Mouse (Mus musculus) heart, embryonic 14.5 days (tissue): ENCODE results near the gene Selenos. TPM values are rescaled to one million over a fixed set of nuclear protein-coding genes. Genes with fewer than 3 reads are reported as not detected.

Experiments
- ATAC-seq: fragments of 200-750 bp; cut with Nextera tagmentation; 2 replicates; pipeline ENCODE4 v1.8.0; 2017; ENCODE audit warnings: low read depth, moderate TSS enrichment; ENCODE audit not compliant: insufficient number of reproducible peaks, insufficient read depth, low FRiP score
- H3K27ac ChIP-seq, 2 experiments: fragments of 200-500 bp in 1 of 2; fragments of 300-500 bp in 1 of 2; sonication (generic) in 1 of 2; replicated peaks in 1 of 2; 2 replicates each; pipeline ENCODE4 v1.5.1; 2012 to 2014; ENCODE audit warnings: low read depth in 2 of 2, low read length in 2 of 2, control low read depth in 1 of 2, mild to moderate bottlenecking in 1 of 2, mixed read lengths in 1 of 2; ENCODE audit not compliant: control insufficient read depth in 1 of 2, insufficient read depth in 1 of 2
- H3K27me3 ChIP-seq: fragments of 300-500 bp; sonication (generic); 2 replicates; pipeline ENCODE4 v1.6.1; 2014; ENCODE audit warnings: mild to moderate bottlenecking, low read length, control low read depth; ENCODE audit not compliant: control insufficient read depth, insufficient read depth
- H3K36me3 ChIP-seq: fragments of 300-500 bp; sonication (generic); 2 replicates; pipeline ENCODE4 v1.6.1; 2014; ENCODE audit warnings: mild to moderate bottlenecking, control low read depth, low read length, mixed read lengths; ENCODE audit not compliant: control insufficient read depth, insufficient read depth
- H3K4me1 ChIP-seq, 2 experiments: fragments of 200-500 bp in 1 of 2; fragments of 300-500 bp in 1 of 2; sonication (generic) in 1 of 2; 2 replicates each; pipeline ENCODE4 v1.6.1; 2012 to 2014; ENCODE audit warnings: low read length in 2 of 2, control low read depth in 1 of 2, mixed read lengths in 1 of 2; ENCODE audit not compliant: control insufficient read depth in 2 of 2, insufficient read depth in 2 of 2
- H3K4me2 ChIP-seq: fragments of 300-500 bp; sonication (generic); 2 replicates; pipeline ENCODE4 v1.6.1; 2014; ENCODE audit warnings: mild to moderate bottlenecking, low read length
- H3K4me3 ChIP-seq, 2 experiments: fragments of 200-500 bp in 1 of 2; fragments of 300-500 bp in 1 of 2; sonication (generic) in 1 of 2; 2 replicates each; pipeline ENCODE4 v1.5.1; 2012 to 2014; ENCODE audit warnings: low read length in 2 of 2, mild to moderate bottlenecking in 2 of 2, control low read depth in 1 of 2, low read depth in 1 of 2, moderate library complexity in 1 of 2; ENCODE audit not compliant: control insufficient read depth in 1 of 2, insufficient read depth in 1 of 2
- H3K9ac ChIP-seq: fragments of 300-500 bp; sonication (generic); 2 replicates; pipeline ENCODE4 v1.6.1; 2014; ENCODE audit warnings: mild to moderate bottlenecking, low read length
- H3K9me3 ChIP-seq: fragments of 300-500 bp; sonication (generic); 2 replicates; pipeline ENCODE4 v1.6.1; 2016; ENCODE audit warnings: low read length, control low read depth; ENCODE audit not compliant: control insufficient read depth
- WGBS: fragments of 180-500 bp; shearing (Covaris S2); extraction: QIAGEN DNeasy Blood & Tissue Kit; methylation state at CpG from one replicate; pipeline ENCODE4 v1.1.7; 2014; 5-methylcytosine and 5-hydroxymethylcytosine counted together
- polyA plus RNA-seq: library from polyadenylated mRNA; unstranded; fragments of >200 nt; fragmentation: Nextera tagmentation; extraction: Ambion mirVana; gene quantifications from 2 replicates; pipeline ENCODE4 v1.2.1, GENCODE M21; 2014

Selenos gene
- polyA plus RNA-seq, 1 experiment from 2014 or later, result 66.7 TPM

DNA sequence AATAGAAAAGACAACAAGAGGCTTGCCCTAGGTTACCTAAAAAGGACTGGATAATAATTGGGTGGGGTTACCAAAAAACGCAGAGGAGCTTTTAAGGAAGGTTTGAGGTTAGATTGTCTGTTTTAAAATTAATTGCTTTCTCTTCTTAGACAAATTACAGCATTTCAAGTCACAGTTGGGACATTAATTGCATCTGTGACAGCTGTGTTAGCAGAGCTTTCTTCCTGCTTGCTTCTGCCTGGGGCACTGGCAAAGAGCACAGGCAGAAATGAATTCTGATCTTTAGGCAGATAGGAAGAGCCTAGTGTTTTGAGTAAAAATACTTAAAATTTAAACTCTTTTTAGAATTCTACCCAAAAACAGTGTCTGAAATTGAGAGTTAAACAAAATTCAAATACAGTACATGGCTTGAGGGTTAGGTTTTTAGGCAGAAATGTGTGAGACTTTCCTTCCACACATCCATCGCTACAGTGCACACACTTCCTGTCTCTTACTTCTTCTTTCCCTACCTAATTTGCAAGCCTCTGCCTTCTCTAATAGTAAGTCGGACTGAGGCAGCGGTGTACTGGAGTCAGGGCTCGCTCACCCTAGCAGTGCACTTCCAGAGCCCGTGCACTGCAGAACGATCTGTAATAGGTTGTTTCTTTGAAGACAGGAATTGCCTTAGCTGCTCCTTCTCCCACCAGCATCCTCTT, 41.4 kb downstream of the Selenos start:
- H3K4me3 ChIP-seq, result no peak overlapping the region
- no peak overlapping the region for H3K4me2 ChIP-seq
- H3K36me3 ChIP-seq, result peaks cover 11% of the 10 kb centered on the region
- peaks cover 15 to 33% of the 10 kb centered on the region in 2 experiments for H3K4me1 ChIP-seq
- no peaks in the 10 kb centered on the region for H3K27me3 ChIP-seq
- H3K9ac ChIP-seq, result no peak overlapping the region
- 84% methylated on average over 7 of the region's 7 CpGs for WGBS
- ATAC-seq, result no peak
- no peak overlapping the region for H3K27ac ChIP-seq
- H3K9me3 ChIP-seq, result no peaks in the 10 kb centered on the region

GRCm38 (mm10) chr7:66124551-66124968, 45.1 kb downstream of the Selenos start:
- no peak overlapping the region for H3K27ac ChIP-seq
- peaks cover 8 to 33% of the 10 kb centered on the region in 2 experiments for H3K4me1 ChIP-seq
- no peak overlapping the region for H3K9ac ChIP-seq
- H3K4me3 ChIP-seq, result no peak overlapping the region
- WGBS, result 79% methylated on average over 11 of the region's 11 CpGs
- no peak overlapping the region for H3K4me2 ChIP-seq
- no peaks in the 10 kb centered on the region for H3K27me3 ChIP-seq
- ATAC-seq, result no peak
- no peaks in the 10 kb centered on the region for H3K9me3 ChIP-seq
- peaks cover 24% of the 10 kb centered on the region for H3K36me3 ChIP-seq

DNA sequence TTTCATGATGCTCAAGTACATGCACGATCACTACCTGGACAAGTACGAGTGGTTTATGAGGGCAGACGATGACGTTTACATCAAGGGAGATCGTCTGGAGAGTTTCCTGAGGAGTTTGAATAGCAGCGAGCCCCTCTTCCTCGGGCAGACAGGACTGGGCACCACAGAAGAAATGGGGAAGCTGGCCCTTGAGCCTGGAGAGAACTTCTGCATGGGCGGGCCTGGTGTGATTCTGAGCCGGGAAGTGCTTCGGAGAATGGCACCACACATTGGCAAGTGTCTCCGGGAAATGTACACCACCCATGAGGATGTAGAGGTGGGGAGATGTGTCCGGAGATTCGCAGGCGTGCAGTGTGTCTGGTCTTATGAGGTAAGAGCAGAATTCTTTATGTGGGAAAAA, 45.9 kb downstream of the Selenos start:
- Histone ChIP-seq H3K36me3 (peaks cover 24% of the 10 kb centered on the region), H3K27ac (no peak overlapping the region), H3K27me3 (no peaks in the 10 kb centered on the region), H3K9me3 (no peaks in the 10 kb centered on the region), H3K4me3 (no peak overlapping the region), H3K9ac (no peak overlapping the region), H3K4me2 (no peak overlapping the region), H3K4me1 (peaks cover 8 to 29% of the 10 kb centered on the region in 2 experiments)
- ATAC-seq, result no peak
- 91% methylated on average over 14 of the region's 14 CpGs for WGBS

DNA sequence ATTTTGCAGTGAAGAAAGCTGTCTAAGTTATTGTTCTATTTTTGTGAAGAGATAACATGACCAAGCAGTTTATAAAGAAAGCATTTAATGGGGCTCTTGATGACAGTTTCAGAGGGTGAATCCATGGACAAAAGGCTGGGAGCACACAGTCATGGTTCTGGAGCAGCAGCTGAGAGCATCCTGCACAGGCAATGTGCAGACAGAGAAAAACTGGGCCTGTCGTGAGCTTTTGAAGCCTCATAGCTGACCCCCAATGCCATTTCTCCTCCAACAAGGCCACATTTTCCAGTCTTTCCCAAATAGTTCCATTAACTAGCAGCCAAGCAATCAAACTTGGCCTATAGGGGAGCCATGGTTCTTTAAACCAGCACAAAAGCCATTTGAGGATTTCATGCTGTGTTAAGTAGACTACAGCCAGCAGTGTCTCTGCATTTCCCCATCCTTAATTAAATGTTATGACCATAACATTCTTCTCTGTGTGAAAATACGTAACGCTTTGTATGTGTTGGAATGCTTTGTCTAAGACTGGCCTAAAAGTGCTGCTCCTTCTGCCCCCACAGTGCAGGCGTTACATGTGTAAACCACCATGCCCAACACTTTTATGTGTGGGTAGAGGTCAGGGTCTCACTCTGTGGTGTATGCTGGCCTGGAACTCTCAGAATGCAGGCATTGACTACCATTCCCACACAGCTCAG, 48.6 kb downstream of the Selenos start:
- Histone ChIP-seq H3K27ac (0 out of 4 replicates have a peak overlapping the region, but pooled peaks of 1 of the 2 experiments have one; percentile 31), H3K9me3 (no peaks in the 10 kb centered on the region)
- ATAC-seq, result no peak

GRCm38 (mm10) chr7:66128857-66129256, 49.4 kb downstream of the Selenos start:
- no peaks in the 10 kb centered on the region for H3K27me3 ChIP-seq
- H3K9ac ChIP-seq, result no peak overlapping the region
- no peaks in the 10 kb centered on the region for H3K9me3 ChIP-seq
- ATAC-seq, result 0 out of 2 replicates have a peak, but pooled peaks have one; percentile 26
- H3K4me3 ChIP-seq, result no peak overlapping the region
- H3K36me3 ChIP-seq, result peaks cover 28% of the 10 kb centered on the region
- 9% methylated on average over 3 of the region's 3 CpGs for WGBS
- H3K4me1 ChIP-seq, result peaks cover 10 to 26% of the 10 kb centered on the region in 2 experiments
- no peak overlapping the region for H3K4me2 ChIP-seq
- 0 out of 4 replicates have a peak overlapping the region, but pooled peaks of 1 of the 2 experiments have one; percentile 31 for H3K27ac ChIP-seq

More for the DNA sequence above, 48.6 kb downstream of the Selenos start:
- Histone ChIP-seq H3K4me1 (peaks cover 10 to 26% of the 10 kb centered on the region in 2 experiments), H3K36me3 (peaks cover 28% of the 10 kb centered on the region), H3K4me2 (no peak overlapping the region), H3K9ac (no peak overlapping the region), H3K4me3 (no peak overlapping the region), H3K27me3 (no peaks in the 10 kb centered on the region)
- WGBS, result 75% methylated on average over 4 of the region's 4 CpGs

- no peak overlapping the region for H3K27ac ChIP-seq
- H3K9ac ChIP-seq, result no peak overlapping the region
- no peak for ATAC-seq
- 56% methylated on average over 2 of the region's 2 CpGs for WGBS
- H3K9me3 ChIP-seq, result no peaks in the 10 kb centered on the region
- H3K4me1 ChIP-seq, result peaks cover 10 to 26% of the 10 kb centered on the region in 2 experiments
- no peaks in the 10 kb centered on the region for H3K27me3 ChIP-seq
- no peak overlapping the region for H3K4me2 ChIP-seq
- peaks cover 23% of the 10 kb centered on the region for H3K36me3 ChIP-seq
- H3K4me3 ChIP-seq, result no peak overlapping the region
These were observed 50.8 kb downstream of the Selenos start for GRCm38 (mm10) chr7:66130296-66130695.

DNA sequence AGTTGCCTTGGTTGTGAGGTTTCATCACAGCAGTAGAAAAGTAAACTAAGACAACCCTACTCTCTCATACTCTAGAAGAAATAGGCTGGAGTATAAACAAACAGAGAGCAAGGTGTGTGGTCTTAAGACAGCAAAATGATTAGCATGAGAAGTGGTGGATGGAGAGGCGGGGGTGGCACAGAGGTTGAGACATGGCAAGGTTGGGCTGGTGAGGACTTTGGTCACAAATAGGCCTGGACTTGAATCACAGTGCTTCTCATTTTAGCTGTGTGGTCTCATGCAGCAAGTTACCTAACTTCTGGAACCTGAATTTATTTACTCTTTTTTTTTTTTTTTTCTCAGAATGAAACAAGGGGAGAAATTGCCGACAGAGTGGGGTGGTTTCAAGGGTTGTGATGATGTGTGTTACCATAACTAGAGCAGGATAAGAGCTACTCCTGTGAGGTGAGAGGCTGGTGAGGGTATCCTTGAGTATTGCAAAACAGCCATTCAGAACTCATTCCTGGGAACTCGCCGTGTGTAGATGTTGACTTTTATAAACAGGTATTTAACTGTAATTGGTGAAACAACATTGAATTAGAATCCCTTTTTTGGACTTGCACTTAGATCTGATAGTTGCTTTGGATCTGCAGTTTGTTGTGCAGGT, 52.5 kb downstream of the Selenos start:
- Histone ChIP-seq H3K4me3 (no peak overlapping the region), H3K36me3 (peaks cover 7% of the 10 kb centered on the region), H3K4me2 (no peak overlapping the region), H3K27ac (no peak overlapping the region), H3K9me3 (no peaks in the 10 kb centered on the region), H3K27me3 (no peaks in the 10 kb centered on the region), H3K4me1 (peaks cover 12 to 40% of the 10 kb centered on the region in 2 experiments), H3K9ac (no peak overlapping the region)
- 88% methylated on average over 4 of the region's 4 CpGs for WGBS
- ATAC-seq, result no peak
